Mouse (Mus musculus): ENCODE data around the gene Boc.

DNA sequence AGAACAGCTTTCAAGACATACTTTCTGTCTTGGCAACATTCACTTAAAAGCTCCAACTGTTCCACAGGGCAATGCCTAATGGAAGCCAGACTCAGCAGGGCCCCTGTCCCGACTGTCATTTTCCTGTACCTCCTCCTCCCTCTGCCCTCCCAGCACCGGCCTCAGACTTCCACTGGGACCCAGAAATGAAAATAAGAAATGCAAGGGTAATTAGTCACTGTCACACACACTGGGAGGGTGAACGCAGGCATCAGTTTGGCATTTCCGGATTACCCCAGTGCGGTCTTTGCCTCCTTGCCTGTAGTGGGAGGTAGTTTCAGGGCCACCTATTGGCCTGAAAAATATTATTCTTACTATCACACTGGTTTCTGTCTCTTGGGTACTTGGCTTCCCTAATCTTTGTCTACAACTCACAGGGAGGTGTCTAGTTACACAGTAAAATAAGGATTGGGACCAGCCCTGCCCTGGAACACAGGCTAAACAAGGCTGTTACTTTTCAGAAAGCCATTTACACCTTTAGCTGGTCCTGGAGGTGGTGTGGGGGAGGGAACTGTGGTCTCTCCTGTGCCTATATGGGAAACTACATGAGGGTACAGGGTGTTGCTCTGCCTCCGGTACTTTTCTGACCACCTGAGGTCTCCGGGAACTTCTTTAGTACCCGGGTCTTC lies 64.1 kb downstream of the Boc start:
- TF ChIP-seq CTCF (IDR thresholded peaks at IDR 0.05; ENCODE audit: extremely low read depth, insufficient read depth, low read length) (no peak), POLR2A (IDR thresholded peaks at IDR 0.05; ENCODE audit: extremely low read depth, insufficient read depth, low read length) (no peak)
